ENCODE assay signal across 1 mouse cellular context in genomic region chr11:99132091-99132730, GRCm38 (mm10).
A peak's percentile ranks its signal among the peaks of the same experiment; 100 is the strongest.
TF ChIP-seq lines count a peak whose summit lies in the region.

No protein-coding gene starts in this region.

TF ChIP-seq in CH12.LX, 34 proteins besides CTCF, POLR2A, EP300 and RAD21 (continued from another document):
- TF ChIP-seq ZNF384 (IDR thresholded peaks at IDR 0.05; ENCODE audit: low read depth, low read length) (0 out of 2 replicates have a peak, but pooled peaks have one; percentile 50), ELF1 (IDR thresholded peaks at IDR 0.05; ENCODE audit: low read depth, low read length) (peak; percentile 72), NELFE (IDR thresholded peaks at IDR 0.05; ENCODE audit: low read depth, low read length) (peak; percentile 32; the same call in 1 of the 2 replicates), USF1 (IDR thresholded peaks at IDR 0.05; ENCODE audit: low read depth, low read length) (no peak; the same call in 1 of the 2 replicates), JUND (conservative IDR thresholded peaks at IDR 0.05; ENCODE audit: low read depth, low read length) (peak; percentile 71), ZMIZ1 (IDR thresholded peaks at IDR 0.05; ENCODE audit: low read depth, low read length) (no peak; the same call in 1 of the 2 replicates)
